In genomic region chr1:84697136-84697535, GRCm38 (mm10) we compare ENCODE assay signal across 9 mouse cellular contexts. TPM values are rescaled to one million over a fixed set of nuclear protein-coding genes. Genes with fewer than 3 reads are reported as not detected.
DNase-seq lines count a peak whose midpoint lies in the region; ATAC-seq and TF ChIP-seq lines count a peak whose summit lies in the region.
"Had no signal": no experiment of that assay in that cellular context is flagged by ENCODE, and none has a peak within 500 bp of the region (broad histone marks: within the 10 kb centered on the region; RNA-seq: fewer than 3 reads in every experiment).

No protein-coding gene starts in this region.

- WGBS in kidney, postnatal 0 days, result 2% methylated on average over 2 of the region's 2 CpGs
- WGBS in hindbrain, embryonic 11.5 days, result 2% methylated on average over 2 of the region's 2 CpGs
- 0% methylated on average over 2 of the region's 2 CpGs for WGBS in limb, embryonic 11.5 days

- no peaks in the 10 kb centered on the region for H3K9me3 ChIP-seq in kidney, postnatal 0 days (replicated peaks; ENCODE audit: low read length)
- H3K9me3 ChIP-seq in hindbrain, embryonic 11.5 days (ENCODE audit: control insufficient read depth, low read length), result no peaks in the 10 kb centered on the region
- H3K9me3 ChIP-seq in limb, embryonic 11.5 days (ENCODE audit: control insufficient read depth, low read length), result no peaks in the 10 kb centered on the region
- H3K9me3 ChIP-seq: embryonic facial prominence, embryonic 12.5 days had no signal

- peak; percentile 56 for TF ChIP-seq CTCF in kidney, postnatal 0 days (IDR thresholded peaks at IDR 0.05; ENCODE audit: low read depth)

- peaks cover 13% of the 10 kb centered on the region for H3K27me3 ChIP-seq in kidney, postnatal 0 days (ENCODE audit: insufficient read depth, low read length)
- H3K27me3 ChIP-seq in hindbrain, embryonic 11.5 days (ENCODE audit: control insufficient read depth, insufficient read depth, low read length), result no peaks in the 10 kb centered on the region
- peaks cover 16% of the 10 kb centered on the region for H3K27me3 ChIP-seq in limb, embryonic 11.5 days (ENCODE audit: control insufficient read depth, insufficient read depth, low read length)

- H3K4me1 ChIP-seq in kidney, postnatal 0 days (replicated peaks; ENCODE audit: insufficient read depth, low read length), result peaks cover 10% of the 10 kb centered on the region
- H3K4me1 ChIP-seq in hindbrain, embryonic 11.5 days (replicated peaks; ENCODE audit: control insufficient read depth, insufficient read depth, low read length), result no peaks in the 10 kb centered on the region
- peaks cover 9% of the 10 kb centered on the region; the same call in 1 of the 2 replicates for H3K4me1 ChIP-seq in limb, embryonic 11.5 days (ENCODE audit: control insufficient read depth, insufficient read depth, low read length)

- DNase-seq in kidney, postnatal 0 days (ENCODE audit: low spot score), result peak; percentile 29
- DNase-seq in kidney, adult 11 months, result no peak
- DNase-seq in ZHBTc4 (ENCODE audit: low read depth, low spot score), result peak; percentile 90
- DNase-seq in cerebellum, postnatal 25 days, result peak; percentile 79 to 86
- peak; percentile 86 for DNase-seq in hindbrain, embryonic 11.5 days (ENCODE audit: low spot score)
- peak; percentile 69 for DNase-seq in limb, embryonic 11.5 days (ENCODE audit: low spot score)
- peak; percentile 85 for DNase-seq in retina, postnatal 1 day
- no peak for DNase-seq in ovary, adult 18-20 months (ENCODE audit: low spot score)

- no peaks in the 10 kb centered on the region for H3K36me3 ChIP-seq in kidney, postnatal 0 days (ENCODE audit: insufficient read depth, low read length)
- H3K36me3 ChIP-seq in hindbrain, embryonic 11.5 days (ENCODE audit: control insufficient read depth, insufficient read depth, low read length), result no peaks in the 10 kb centered on the region
- no peaks in the 10 kb centered on the region for H3K36me3 ChIP-seq in limb, embryonic 11.5 days (ENCODE audit: control insufficient read depth, insufficient read depth, low read length)
- H3K36me3 ChIP-seq: embryonic facial prominence, embryonic 12.5 days had no signal

- H3K9ac ChIP-seq in kidney, postnatal 0 days (ENCODE audit: low read depth, low read length), result no peak overlapping the region
- H3K9ac ChIP-seq in hindbrain, embryonic 11.5 days (ENCODE audit: low read depth, low read length), result no peak overlapping the region
- no peak overlapping the region for H3K9ac ChIP-seq in limb, embryonic 11.5 days (ENCODE audit: low read length)
- H3K9ac ChIP-seq: embryonic facial prominence, embryonic 12.5 days had no signal

- no peak overlapping the region for H3K4me2 ChIP-seq in kidney, postnatal 0 days (ENCODE audit: low read length)
- no peak overlapping the region for H3K4me2 ChIP-seq in hindbrain, embryonic 11.5 days (replicated peaks; ENCODE audit: low read depth, low read length)
- no peak overlapping the region for H3K4me2 ChIP-seq in limb, embryonic 11.5 days (ENCODE audit: low read depth, severe bottlenecking)
- H3K4me2 ChIP-seq: embryonic facial prominence, embryonic 12.5 days had no signal

- no peak for ATAC-seq in kidney, postnatal 0 days (replicated peaks; ENCODE audit: low FRiP score, low read depth)
- no peak for ATAC-seq in hindbrain, embryonic 11.5 days (ENCODE audit: low FRiP score)
- no peak for ATAC-seq in limb, embryonic 11.5 days (ENCODE audit: insufficient number of reproducible peaks, low FRiP score, low TSS enrichment, low read depth)

- H3K27ac ChIP-seq in kidney, postnatal 0 days, result no peak overlapping the region
- no peak overlapping the region for H3K27ac ChIP-seq in hindbrain, embryonic 11.5 days (ENCODE audit: low read depth, low read length)
- no peak overlapping the region for H3K27ac ChIP-seq in limb, embryonic 11.5 days (replicated peaks; ENCODE audit: low read depth, low read length)
- H3K27ac ChIP-seq: embryonic facial prominence, embryonic 12.5 days had no signal

- H3K4me3 ChIP-seq in kidney, postnatal 0 days (replicated peaks; ENCODE audit: low read depth, low read length), result no peak overlapping the region
- no peak overlapping the region for H3K4me3 ChIP-seq in hindbrain, embryonic 11.5 days (ENCODE audit: low read depth, low read length)
- no peak overlapping the region for H3K4me3 ChIP-seq in limb, embryonic 11.5 days (ENCODE audit: low read depth, low read length)
- H3K4me3 ChIP-seq: embryonic facial prominence, embryonic 12.5 days had no signal

RNA-seq across cellular contexts. Expression of gene Dner, which starts 1.1 kb away (rescaled TPM):
- polyA plus RNA-seq in kidney, postnatal 0 days (2015; fragmentation: Nextera tagmentation; extraction: Ambion mirVana), result 0.62 and 0.68 TPM in 2 replicates
- polyA plus RNA-seq in hindbrain, embryonic 11.5 days (2014; fragmentation: Nextera tagmentation; extraction: Ambion mirVana), result 44.7 and 48.7 TPM in 2 replicates
- polyA plus RNA-seq in limb, embryonic 11.5 days (2014; fragmentation: Nextera tagmentation; extraction: Ambion mirVana), result 1.1 TPM in 2 replicates

Comparison
In these comparisons a context has a peak if more than half of its experiments do, and no peak if none do; other contexts are left out.
1. DNase-seq: peak in kidney, postnatal 0 days (single experiment), ZHBTc4 (single experiment), cerebellum, postnatal 25 days (2 of 2), hindbrain, embryonic 11.5 days (single experiment), limb, embryonic 11.5 days (single experiment) and retina, postnatal 1 day (single experiment); none in kidney, adult 11 months (single experiment) and ovary, adult 18-20 months (single experiment).
2. RNA of gene Dner, which starts 1.1 kb away (polyA plus RNA-seq): 44.7 to 48.7 TPM in hindbrain, embryonic 11.5 days; 1.1 TPM in limb, embryonic 11.5 days and 0.62 to 0.68 TPM in kidney, postnatal 0 days; every median in the first group is over 10 times any median in the second.